Mouse (Mus musculus): ENCODE measurements around the gene Fgf12. TPM values are rescaled to one million over a fixed set of nuclear protein-coding genes. Genes with fewer than 3 reads are reported as not detected.
A peak's percentile ranks its signal among the peaks of the same experiment; 100 is the strongest.

The Fgf12 gene
- total RNA-seq, 1 experiment from 2014 or later: 0.45 TPM

DNA sequence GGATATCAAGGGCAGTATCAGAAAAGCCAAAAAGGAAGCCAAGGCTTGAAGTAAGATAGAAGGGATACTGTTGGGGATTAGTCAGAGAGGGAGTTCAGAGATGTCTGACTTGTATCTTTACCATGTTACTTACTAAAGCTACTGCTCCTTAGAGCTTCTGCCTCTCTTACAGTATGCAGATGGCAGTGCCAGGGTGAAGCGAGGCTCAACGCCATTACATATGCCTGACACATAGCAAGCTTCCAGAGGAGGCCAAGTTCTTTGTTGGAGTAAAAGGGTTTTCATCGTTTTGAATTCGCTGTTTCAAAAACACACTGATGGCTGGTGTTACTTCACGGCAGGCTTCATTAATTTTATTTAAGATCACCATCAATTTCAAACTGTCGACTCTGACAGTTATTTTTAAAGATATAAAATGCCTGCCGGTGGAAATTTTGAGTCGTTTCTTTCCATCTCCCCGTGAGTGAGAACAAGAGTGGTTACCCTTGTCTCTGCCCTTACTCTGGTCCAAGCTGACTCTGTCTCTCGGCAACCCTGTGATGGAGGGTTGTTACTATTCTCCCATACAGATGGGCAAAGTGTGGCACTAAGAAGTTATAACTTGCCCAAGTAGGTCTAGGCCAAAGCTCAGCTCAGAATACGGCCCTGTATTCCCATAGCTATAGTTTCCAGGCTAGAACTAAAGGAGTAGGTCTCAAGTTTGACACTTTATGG lies 121.9 kb downstream of the Fgf12 start:
- no peak for ATAC-seq (replicated peaks in 1 of 2; ENCODE audit: insufficient read depth in 1 of 2, low FRiP score in 2 of 2, low TSS enrichment in 1 of 2, low read depth in 1 of 2, poor library complexity in 2 of 2, severe bottlenecking in 2 of 2)

DNA sequence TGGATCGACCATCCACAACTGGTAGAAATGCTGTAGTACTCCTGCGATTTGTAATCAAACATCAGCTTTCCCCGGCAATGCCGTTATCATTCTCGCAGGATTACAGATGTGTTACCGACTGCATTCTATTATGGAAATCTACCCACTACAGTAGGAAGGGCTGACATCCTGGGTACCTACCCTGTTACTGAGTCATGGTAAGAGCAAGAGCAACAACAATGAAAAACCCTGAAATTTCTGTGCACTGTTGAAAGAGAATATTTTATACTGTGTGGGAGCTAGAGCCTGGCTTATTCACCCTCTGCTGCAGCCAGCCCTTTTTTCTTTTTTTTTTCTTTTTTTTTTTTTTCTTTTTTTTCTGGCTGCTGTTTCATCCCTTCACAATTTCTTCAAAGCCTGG lies 126.6 kb downstream of the Fgf12 start:
- no peak for ATAC-seq (replicated peaks in 1 of 2; ENCODE audit: insufficient read depth in 1 of 2, low FRiP score in 2 of 2, low TSS enrichment in 1 of 2, low read depth in 1 of 2, poor library complexity in 2 of 2, severe bottlenecking in 2 of 2)

DNA sequence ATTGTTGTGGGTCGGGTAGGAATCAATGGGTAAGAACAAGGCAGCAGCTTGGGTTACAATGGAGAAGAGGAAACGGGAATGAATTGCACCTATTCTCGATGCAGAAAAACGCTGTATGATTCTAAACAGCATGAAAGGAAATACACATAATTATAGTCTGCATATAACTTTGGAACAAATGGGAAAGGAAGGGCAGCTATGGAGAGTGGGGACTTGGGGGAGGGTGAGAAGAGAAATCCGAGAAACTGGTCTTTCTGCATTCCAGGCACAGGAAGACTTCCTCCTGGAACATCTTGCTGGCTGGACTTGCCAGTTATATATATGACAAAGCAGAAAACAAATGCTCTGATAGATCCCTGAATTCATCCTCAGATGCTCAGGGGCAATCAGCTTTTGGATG lies 127.2 kb downstream of the Fgf12 start:
- no peak for ATAC-seq (replicated peaks in 1 of 2; ENCODE audit: insufficient read depth in 1 of 2, low FRiP score in 2 of 2, low TSS enrichment in 1 of 2, low read depth in 1 of 2, poor library complexity in 2 of 2, severe bottlenecking in 2 of 2)

DNA sequence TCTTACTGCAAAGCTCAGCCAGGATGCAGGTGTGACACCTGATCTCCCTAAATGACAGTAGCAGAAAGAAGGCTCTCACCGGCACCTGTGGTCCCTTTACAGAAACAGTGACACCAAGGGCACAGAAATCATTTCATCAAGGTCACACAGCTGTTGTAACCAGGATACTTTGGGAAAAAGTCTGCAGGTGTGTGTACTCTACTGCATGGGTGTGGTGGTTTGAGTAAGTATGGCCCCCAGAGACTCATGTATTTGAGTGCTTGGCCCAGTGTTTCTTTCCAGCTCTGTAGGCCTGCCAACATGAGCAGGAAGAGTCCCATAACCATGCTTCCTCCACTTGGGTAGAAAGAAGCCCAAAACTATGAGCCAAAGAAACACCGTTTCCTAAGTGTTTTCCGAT lies 138.5 kb downstream of the Fgf12 start:
- ATAC-seq (replicated peaks in 1 of 2; ENCODE audit: insufficient read depth in 1 of 2, low FRiP score in 2 of 2, low TSS enrichment in 1 of 2, low read depth in 1 of 2, poor library complexity in 2 of 2, severe bottlenecking in 2 of 2): no peak

DNA sequence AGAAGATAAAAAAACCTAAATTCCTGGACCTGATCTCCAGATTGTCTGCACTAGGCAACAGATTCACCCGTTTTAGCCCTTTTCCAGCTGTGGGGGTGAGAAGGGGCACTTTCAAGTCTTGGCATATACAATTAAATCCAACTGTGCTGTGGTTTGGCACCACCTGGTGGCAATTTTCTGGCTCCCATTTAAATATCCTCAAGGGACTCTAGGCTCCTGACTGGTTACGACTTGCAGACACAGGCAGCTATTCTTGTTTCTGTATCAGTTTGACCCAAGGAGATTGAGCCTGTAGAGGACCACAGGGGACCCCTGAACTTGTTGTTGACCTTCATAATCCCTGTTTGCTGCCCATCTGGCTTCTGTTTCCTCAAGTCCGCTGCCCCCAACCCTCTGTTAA lies 141.9 kb downstream of the Fgf12 start:
- ATAC-seq (replicated peaks in 1 of 2; ENCODE audit: insufficient read depth in 1 of 2, low FRiP score in 2 of 2, low TSS enrichment in 1 of 2, low read depth in 1 of 2, poor library complexity in 2 of 2, severe bottlenecking in 2 of 2): no peak

DNA sequence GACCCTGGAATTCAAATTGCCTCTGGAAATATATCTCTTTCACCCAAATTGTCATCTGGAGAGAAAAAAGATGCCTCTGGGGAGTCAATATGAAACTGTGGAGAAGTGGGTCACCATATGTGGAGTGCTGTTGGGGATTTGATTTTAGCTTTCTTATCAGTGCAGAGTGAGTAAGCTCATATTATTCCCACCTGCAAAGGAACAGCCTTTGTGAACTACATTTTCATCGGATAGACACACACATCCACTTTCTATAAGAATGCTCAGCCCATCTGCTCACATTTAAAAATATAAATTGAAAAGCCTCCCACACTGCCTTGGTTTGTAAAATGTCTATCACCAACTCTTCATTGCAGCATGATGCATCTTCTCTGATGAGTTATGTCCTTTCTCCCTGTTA lies 149.7 kb downstream of the Fgf12 start:
- ATAC-seq (replicated peaks in 1 of 2; ENCODE audit: insufficient read depth in 1 of 2, low FRiP score in 2 of 2, low TSS enrichment in 1 of 2, low read depth in 1 of 2, poor library complexity in 2 of 2, severe bottlenecking in 2 of 2): no peak

DNA sequence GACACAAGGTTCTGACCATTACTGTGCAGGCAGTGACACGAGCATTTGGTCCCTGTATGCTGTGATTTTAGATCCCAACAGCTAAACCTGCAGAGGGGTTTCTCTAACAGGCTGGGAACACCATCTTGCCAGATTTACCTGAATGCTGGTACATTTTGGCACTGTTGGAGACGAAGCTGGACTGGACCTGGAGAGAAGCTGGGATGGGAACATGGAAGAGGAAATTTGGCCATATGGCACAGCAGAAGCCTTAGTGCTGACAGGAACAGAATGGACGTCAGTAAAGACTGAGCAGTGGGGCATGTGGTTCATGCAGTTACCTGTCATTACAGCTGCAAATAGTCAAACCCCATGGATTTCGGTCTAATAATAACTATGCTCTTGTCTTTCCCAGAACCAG lies 151.1 kb downstream of the Fgf12 start:
- no peak for ATAC-seq (replicated peaks in 1 of 2; ENCODE audit: insufficient read depth in 1 of 2, low FRiP score in 2 of 2, low TSS enrichment in 1 of 2, low read depth in 1 of 2, poor library complexity in 2 of 2, severe bottlenecking in 2 of 2)

DNA sequence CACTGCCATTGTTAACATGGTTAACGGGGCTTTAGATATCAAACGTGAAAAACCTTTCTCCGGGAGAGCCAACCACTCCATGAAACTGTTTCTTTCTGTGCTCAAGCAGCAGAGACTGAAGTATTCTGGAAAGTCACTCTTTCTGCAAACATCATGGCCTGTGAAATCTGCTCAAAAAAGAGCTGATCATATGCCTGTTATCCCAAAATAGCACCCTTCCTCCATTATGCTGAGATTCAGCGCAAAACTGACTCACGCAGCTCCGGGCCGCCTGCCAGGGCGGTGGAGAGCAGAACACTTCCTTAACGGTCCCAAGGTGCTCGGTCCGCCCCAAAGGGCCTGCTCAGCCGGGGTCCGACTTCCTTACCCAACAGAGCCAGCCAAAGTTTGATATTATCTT lies 156.8 kb downstream of the Fgf12 start:
- no peak for ATAC-seq (replicated peaks in 1 of 2; ENCODE audit: insufficient read depth in 1 of 2, low FRiP score in 2 of 2, low TSS enrichment in 1 of 2, low read depth in 1 of 2, poor library complexity in 2 of 2, severe bottlenecking in 2 of 2)

DNA sequence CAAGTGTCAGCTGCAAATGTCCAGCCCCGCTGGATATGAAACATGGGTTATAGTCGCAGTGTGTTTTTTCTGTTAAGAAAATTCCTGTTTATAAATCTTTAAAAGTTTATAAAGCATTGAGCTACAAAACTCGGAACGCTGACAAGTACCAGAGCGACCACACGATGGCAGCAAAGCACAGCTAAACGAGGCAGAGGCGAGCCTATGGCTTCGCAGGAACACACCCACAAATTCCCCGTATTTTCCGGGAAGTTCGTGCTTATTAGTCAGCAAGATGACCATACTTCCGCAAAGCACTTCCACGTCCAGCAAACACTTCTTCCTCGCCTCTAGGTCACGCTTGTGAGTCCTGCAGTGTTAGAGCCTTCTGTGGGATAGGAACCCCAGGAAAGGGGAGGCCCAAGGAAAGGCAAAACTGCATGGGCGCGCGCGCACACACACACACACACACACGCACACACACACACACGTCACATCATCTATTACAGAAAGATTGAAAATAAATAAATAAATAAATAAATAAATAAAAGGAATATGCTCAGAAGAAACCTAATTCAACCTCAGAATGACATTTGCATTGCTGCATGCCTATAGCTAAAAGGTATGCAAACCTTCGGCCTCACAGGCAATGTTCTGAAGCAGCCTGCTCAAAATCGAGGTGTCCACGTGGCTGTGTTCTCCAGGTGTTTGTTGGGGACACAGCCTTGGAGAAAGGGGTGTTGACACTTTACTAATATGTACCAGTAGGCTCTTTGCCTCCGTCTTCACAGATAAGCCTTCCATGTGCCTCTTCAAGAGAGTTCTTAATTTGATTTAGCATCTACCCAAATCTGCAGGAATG lies 159.6 kb downstream of the Fgf12 start:
- ATAC-seq (replicated peaks in 1 of 2; ENCODE audit: insufficient read depth in 1 of 2, low FRiP score in 2 of 2, low TSS enrichment in 1 of 2, low read depth in 1 of 2, poor library complexity in 2 of 2, severe bottlenecking in 2 of 2): peak; percentile 76 to 87

DNA sequence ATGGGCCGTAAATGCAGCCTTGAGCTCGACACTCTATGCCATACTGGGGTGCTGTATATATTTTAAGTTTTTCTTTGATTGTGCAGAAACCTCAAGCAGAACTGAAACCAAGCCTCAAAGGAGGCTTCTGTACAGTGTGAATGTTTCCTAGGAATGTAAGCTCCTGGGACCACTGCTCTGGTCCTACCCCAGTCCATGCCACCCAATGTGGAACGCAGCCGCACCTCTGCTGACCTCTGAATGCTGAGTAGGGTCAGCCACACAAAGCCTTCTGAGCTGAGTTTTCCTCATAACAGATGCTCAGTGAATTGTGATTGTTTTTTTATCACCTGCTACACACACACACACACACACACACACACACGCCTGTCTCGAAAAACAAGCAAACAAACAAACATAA lies 160.4 kb downstream of the Fgf12 start:
- no peak for ATAC-seq (replicated peaks in 1 of 2; ENCODE audit: insufficient read depth in 1 of 2, low FRiP score in 2 of 2, low TSS enrichment in 1 of 2, low read depth in 1 of 2, poor library complexity in 2 of 2, severe bottlenecking in 2 of 2)

DNA sequence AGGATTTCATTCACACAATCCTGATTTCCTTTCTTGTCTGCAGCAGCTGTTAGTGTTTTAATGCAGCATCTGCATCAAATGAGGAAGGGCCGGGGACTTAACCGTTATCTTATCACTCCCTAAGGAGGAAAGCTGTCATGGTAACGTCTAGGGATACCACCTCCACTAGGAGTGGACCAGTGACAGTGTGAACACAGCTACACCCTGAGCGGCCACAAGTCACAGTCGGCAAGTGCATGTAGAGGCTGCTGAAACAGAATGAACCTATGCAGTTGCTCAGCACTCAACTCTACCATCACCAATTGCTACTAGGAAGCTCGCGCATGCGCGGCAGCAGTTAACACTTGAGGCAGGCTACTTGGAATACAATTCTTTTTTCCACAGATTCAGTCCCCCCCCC lies 161.3 kb downstream of the Fgf12 start:
- ATAC-seq (replicated peaks in 1 of 2; ENCODE audit: insufficient read depth in 1 of 2, low FRiP score in 2 of 2, low TSS enrichment in 1 of 2, low read depth in 1 of 2, poor library complexity in 2 of 2, severe bottlenecking in 2 of 2): no peak

DNA sequence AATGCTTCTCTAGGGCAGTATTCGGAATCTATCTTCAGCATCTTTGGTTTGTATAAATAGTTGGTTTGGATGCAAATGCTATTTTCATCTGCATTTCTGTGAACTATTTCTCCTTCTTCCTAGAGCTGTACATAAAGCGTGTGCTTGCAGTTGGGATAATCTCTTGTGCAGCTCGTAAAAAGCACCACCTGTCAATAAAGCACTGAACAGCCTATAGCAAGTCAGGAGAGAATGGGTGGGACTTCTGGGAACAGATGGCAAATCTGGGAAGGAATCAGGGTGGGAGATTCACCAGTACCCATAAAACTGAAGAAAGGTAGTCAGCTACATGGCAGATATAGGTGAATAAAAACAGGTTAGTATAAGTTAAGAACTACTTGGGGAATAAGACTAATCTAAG lies 180.7 kb downstream of the Fgf12 start:
- no peak for ATAC-seq (replicated peaks in 1 of 2; ENCODE audit: insufficient read depth in 1 of 2, low FRiP score in 2 of 2, low TSS enrichment in 1 of 2, low read depth in 1 of 2, poor library complexity in 2 of 2, severe bottlenecking in 2 of 2)

DNA sequence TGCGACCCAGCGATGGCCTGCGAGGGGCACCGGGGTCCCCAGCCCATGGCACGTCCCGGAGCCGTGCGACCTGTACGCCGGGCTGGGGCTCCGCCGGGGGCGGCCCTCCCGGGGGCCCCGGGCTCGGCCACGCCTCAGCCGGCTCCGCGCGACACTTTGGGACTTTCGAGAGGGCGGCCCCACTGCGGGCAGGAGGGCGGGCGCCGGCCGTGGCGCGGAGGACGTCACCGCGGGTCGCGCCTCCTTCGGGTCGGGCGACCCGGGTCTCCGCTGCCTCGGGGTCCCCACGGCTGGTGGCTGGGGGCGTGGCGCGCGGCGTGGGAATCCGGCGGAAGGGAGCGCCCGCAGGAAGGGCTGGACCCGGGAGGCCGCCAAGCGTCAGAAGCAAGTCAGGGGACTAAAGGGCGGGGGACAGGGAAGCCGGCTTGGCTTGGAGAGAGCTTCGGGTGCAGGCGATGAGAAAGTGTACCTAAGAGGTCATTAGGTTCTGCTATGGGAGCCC lies 188.1 kb downstream of the Fgf12 start:
- no peak for ATAC-seq (replicated peaks in 1 of 2; ENCODE audit: insufficient read depth in 1 of 2, low FRiP score in 2 of 2, low TSS enrichment in 1 of 2, low read depth in 1 of 2, poor library complexity in 2 of 2, severe bottlenecking in 2 of 2)

DNA sequence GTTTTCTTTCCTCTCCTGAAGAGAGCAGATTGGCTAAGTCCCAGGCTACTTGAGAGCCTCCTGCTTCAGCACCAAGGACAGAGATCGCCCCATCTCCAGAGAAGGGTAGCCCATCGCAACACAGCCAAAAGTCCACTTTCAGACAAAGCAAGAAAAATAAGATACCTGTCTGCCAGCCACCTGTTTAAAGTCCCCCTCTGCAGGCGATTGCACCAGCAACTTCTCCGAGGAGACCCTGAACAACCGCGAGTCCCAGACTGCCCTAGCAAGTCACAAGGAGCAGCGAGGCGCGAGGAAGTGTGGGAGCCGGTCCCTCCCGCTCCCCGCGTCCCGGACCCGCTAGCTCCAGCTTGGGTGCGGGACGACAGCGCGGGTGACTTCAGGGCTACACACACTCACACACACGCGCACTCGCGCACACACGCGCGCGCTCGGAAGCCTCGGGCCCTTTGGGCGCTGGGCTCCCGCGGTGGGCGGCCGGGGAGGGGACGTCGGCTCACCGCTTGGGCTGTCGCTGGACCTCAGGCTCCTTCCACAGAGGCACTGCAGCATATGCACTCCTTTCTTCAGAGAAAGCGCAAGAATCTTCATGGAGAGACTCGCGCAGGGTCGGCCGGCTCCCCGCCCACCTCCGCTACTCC lies 188.7 kb downstream of the Fgf12 start:
- peak; percentile 64 to 67; a peak in 3 of 4 replicates for ATAC-seq (replicated peaks in 1 of 2; ENCODE audit: insufficient read depth in 1 of 2, low FRiP score in 2 of 2, low TSS enrichment in 1 of 2, low read depth in 1 of 2, poor library complexity in 2 of 2, severe bottlenecking in 2 of 2)

DNA sequence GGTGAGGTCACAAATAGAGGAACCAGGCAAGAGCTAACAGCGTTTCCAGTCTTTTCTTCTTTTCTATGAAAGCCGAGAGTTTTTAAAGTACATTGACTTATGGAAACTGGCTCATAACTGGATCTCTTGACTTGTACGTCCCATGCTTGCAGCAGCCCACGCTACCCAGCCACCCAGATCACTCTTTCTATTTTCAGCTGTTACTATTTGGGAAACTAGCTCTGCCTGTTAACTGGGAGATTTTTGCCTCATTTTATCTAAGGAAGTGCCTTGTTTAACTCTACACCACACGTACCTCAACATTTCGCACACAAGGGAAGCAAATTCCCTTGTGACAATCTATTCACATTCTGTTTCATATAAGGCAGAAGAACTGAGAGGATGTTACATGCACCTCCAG lies 190.0 kb downstream of the Fgf12 start:
- ATAC-seq (replicated peaks in 1 of 2; ENCODE audit: insufficient read depth in 1 of 2, low FRiP score in 2 of 2, low TSS enrichment in 1 of 2, low read depth in 1 of 2, poor library complexity in 2 of 2, severe bottlenecking in 2 of 2): no peak

DNA sequence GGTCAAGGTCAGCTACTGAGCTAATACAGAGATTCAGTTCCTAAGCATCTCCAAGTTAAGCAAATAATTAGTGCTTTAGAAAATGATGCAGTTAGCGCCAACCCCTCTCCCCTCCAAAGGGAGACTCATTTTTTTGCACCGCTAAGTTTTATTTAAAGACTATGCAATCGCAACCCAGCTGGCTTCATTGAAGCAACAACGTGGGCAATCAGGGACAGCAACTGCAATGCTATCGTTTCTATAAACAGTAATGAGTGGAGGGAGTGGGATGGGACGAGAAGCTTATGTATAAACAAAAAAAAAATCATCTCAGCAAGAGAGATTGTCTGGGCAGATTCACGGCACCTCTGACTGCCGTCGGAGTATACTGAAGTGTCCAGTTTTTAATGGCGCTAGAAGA lies 197.6 kb downstream of the Fgf12 start:
- no peak for ATAC-seq (replicated peaks in 1 of 2; ENCODE audit: insufficient read depth in 1 of 2, low FRiP score in 2 of 2, low TSS enrichment in 1 of 2, low read depth in 1 of 2, poor library complexity in 2 of 2, severe bottlenecking in 2 of 2)

DNA sequence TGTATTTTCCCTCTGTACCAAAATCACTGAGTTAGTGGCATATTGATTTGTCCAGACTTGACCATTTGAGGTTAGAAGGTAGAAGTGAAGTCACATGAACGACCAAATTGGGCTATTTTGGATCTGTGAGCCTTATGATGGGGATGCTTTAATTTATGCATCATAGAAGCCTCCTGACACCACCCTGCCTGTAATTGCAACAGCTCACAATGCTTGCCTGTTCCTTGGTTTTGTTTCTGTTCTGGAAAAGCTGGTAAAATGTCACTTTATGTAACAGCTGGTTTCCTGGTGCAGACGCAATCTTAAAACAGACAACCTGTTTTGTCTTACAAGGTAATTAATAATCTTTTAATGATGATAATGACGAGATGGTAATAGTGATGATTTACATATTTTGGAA lies 213.4 kb downstream of the Fgf12 start:
- no peak for ATAC-seq (replicated peaks in 1 of 2; ENCODE audit: insufficient read depth in 1 of 2, low FRiP score in 2 of 2, low TSS enrichment in 1 of 2, low read depth in 1 of 2, poor library complexity in 2 of 2, severe bottlenecking in 2 of 2)

Data from hematopoietic stem cell, adult 5-6 weeks (primary cell).